Mouse (Mus musculus): ENCODE results near the gene Ccdc7a. TPM values are rescaled to one million over a fixed set of nuclear protein-coding genes. Genes with fewer than 3 reads are reported as not detected.
"Not testable (repeated sequence)": the region's sequence is repeated elsewhere in the genome, so short reads cannot be mapped to it uniquely, and the experiment has no call there.

The Ccdc7a gene
- polyA plus RNA-seq (2012) = not detected in 2 replicates

- TF ChIP-seq GATA1 (IDR thresholded peaks at IDR 0.05; ENCODE audit: low read length) = not testable (repeated sequence)
These were observed at the start of gene Ccdc7a for GRCm38 (mm10) chr8:129065417-129065816. Gene Ccdc7a (minus strand): TSS chr8:129065517.

- not testable (repeated sequence) for TF ChIP-seq GATA1 (IDR thresholded peaks at IDR 0.05; ENCODE audit: low read length)
These were observed 1.5 kb upstream of the Ccdc7a start, which contains the start of gene Ccdc7b for GRCm38 (mm10) chr8:129066834-129067233. Gene Ccdc7b (plus strand): TSS chr8:129067134.

GRCm38 (mm10) chr8:128991389-128991788, 73.9 kb downstream of the Ccdc7a start:
- TF ChIP-seq GATA1 (IDR thresholded peaks at IDR 0.05; ENCODE audit: low read length) = no peak

- no peak for TF ChIP-seq GATA1 (IDR thresholded peaks at IDR 0.05; ENCODE audit: low read length)
These were observed 131.9 kb downstream of the Ccdc7a start for GRCm38 (mm10) chr8:128933446-128933845.

GRCm38 (mm10) chr8:128882719-128883118, 182.6 kb downstream of the Ccdc7a start:
- no peak for TF ChIP-seq GATA1 (IDR thresholded peaks at IDR 0.05; ENCODE audit: low read length)

- no peak for TF ChIP-seq GATA1 (IDR thresholded peaks at IDR 0.05; ENCODE audit: low read length)
These were observed 221.6 kb downstream of the Ccdc7a start for GRCm38 (mm10) chr8:128843749-128844148.

- TF ChIP-seq GATA1 (IDR thresholded peaks at IDR 0.05; ENCODE audit: low read length) = no peak
These were observed 252.8 kb downstream of the Ccdc7a start for GRCm38 (mm10) chr8:128812521-128812920.

- TF ChIP-seq GATA1 (IDR thresholded peaks at IDR 0.05; ENCODE audit: low read length) = no peak
These were observed 266.7 kb downstream of the Ccdc7a start, which contains the start of gene Gm3952 for GRCm38 (mm10) chr8:128798594-128798993. Gene Gm3952 (minus strand): TSS chr8:128798694.

- TF ChIP-seq GATA1 (IDR thresholded peaks at IDR 0.05; ENCODE audit: low read length) = no peak
These were observed 329.6 kb downstream of the Ccdc7a start for GRCm38 (mm10) chr8:128735692-128736091.

GRCm38 (mm10) chr8:128734118-128734517, 331.2 kb downstream of the Ccdc7a start:
- TF ChIP-seq GATA1 (IDR thresholded peaks at IDR 0.05; ENCODE audit: low read length) = no peak

GRCm38 (mm10) chr8:128732254-128732653, 333.1 kb downstream of the Ccdc7a start:
- no peak for TF ChIP-seq GATA1 (IDR thresholded peaks at IDR 0.05; ENCODE audit: low read length)

GRCm38 (mm10) chr8:128727213-128727612, 338.1 kb downstream of the Ccdc7a start:
- no peak for TF ChIP-seq GATA1 (IDR thresholded peaks at IDR 0.05; ENCODE audit: low read length)

GRCm38 (mm10) chr8:128724819-128725218, 340.5 kb downstream of the Ccdc7a start:
- TF ChIP-seq GATA1 (IDR thresholded peaks at IDR 0.05; ENCODE audit: low read length) = no peak

- no peak for TF ChIP-seq GATA1 (IDR thresholded peaks at IDR 0.05; ENCODE audit: low read length)
These were observed 349.1 kb downstream of the Ccdc7a start for GRCm38 (mm10) chr8:128716184-128716583.

GRCm38 (mm10) chr8:128709261-128709660, 356.1 kb downstream of the Ccdc7a start:
- TF ChIP-seq GATA1 (IDR thresholded peaks at IDR 0.05; ENCODE audit: low read length) = no peak

- no peak for TF ChIP-seq GATA1 (IDR thresholded peaks at IDR 0.05; ENCODE audit: low read length)
These were observed 360.5 kb downstream of the Ccdc7a start for GRCm38 (mm10) chr8:128704836-128705235.

GRCm38 (mm10) chr8:128704376-128704775, 360.9 kb downstream of the Ccdc7a start:
- no peak for TF ChIP-seq GATA1 (IDR thresholded peaks at IDR 0.05; ENCODE audit: low read length)

- no peak for TF ChIP-seq GATA1 (IDR thresholded peaks at IDR 0.05; ENCODE audit: low read length)
These were observed 367.4 kb downstream of the Ccdc7a start for GRCm38 (mm10) chr8:128697945-128698344.
